Mouse (Mus musculus) testis, postnatal 10 days (tissue): ENCODE data around the gene Manf.

Experiments
- DNase-seq: peaks from one replicate; pipeline ENCODE4 v3.0.0; 2021; ENCODE audit warnings: low spot score

Gene Manf

GRCm38 (mm10) chr9:106891829-106892551 lies at the start of gene Manf:
TSS of gene Manf (minus strand) at chr9:106891979.
- DNase-seq: peak; percentile 92

GRCm38 (mm10) chr9:106934998-106935397 lies 43.2 kb upstream of the Manf start:
- DNase-seq: no peak

- no peak for DNase-seq
Measured at GRCm38 (mm10) chr9:106914878-106915277, 23.1 kb upstream of the Manf start.

- DNase-seq: no peak
Measured at GRCm38 (mm10) chr9:106913759-106914158, 22.0 kb upstream of the Manf start.

- DNase-seq: no peak
Measured at GRCm38 (mm10) chr9:106911624-106912023, 19.8 kb upstream of the Manf start.

GRCm38 (mm10) chr9:106908715-106909114 lies 16.9 kb upstream of the Manf start:
- DNase-seq: no peak

- no peak for DNase-seq
Measured at GRCm38 (mm10) chr9:106908174-106908573, 16.4 kb upstream of the Manf start.

GRCm38 (mm10) chr9:106906597-106906996 lies 14.8 kb upstream of the Manf start:
- DNase-seq: no peak

- no peak for DNase-seq
Measured at GRCm38 (mm10) chr9:106903791-106904134, 12.0 kb upstream of the Manf start.

- DNase-seq: no peak
Measured at GRCm38 (mm10) chr9:106903099-106903790, 11.5 kb upstream of the Manf start.

- DNase-seq: no peak
Measured at GRCm38 (mm10) chr9:106901596-106901995, 9.8 kb upstream of the Manf start.

- DNase-seq: no peak
Measured at GRCm38 (mm10) chr9:106898901-106899300, 7.1 kb upstream of the Manf start.

- DNase-seq: no peak
Measured at GRCm38 (mm10) chr9:106893327-106893726, 1.5 kb upstream of the Manf start.

- DNase-seq: no peak
Measured at GRCm38 (mm10) chr9:106892552-106892875, 735 bp upstream of the Manf start.

- DNase-seq: no peak
Measured at GRCm38 (mm10) chr9:106891341-106891741, 438 bp downstream of the Manf start.

GRCm38 (mm10) chr9:106890496-106891240 lies 1.1 kb downstream of the Manf start:
- DNase-seq: peak; percentile 75

GRCm38 (mm10) chr9:106889321-106889720 lies 2.5 kb downstream of the Manf start:
- DNase-seq: no peak

- DNase-seq: no peak
Measured at GRCm38 (mm10) chr9:106888346-106888745, 3.4 kb downstream of the Manf start.

GRCm38 (mm10) chr9:106886828-106887702 lies 4.7 kb downstream of the Manf start, which contains the start of gene Rbm15b:
TSS of gene Rbm15b (minus strand) at chr9:106887428.
- peak; percentile 99 for DNase-seq

GRCm38 (mm10) chr9:106885901-106886731 lies 5.7 kb downstream of the Manf start:
- peak; percentile 74 for DNase-seq
